ENCODE assay signal across 10 mouse cellular contexts in genomic region chr2:147877543-147877904, GRCm38 (mm10).
DNase-seq lines count a peak whose midpoint lies in the region; ATAC-seq and TF ChIP-seq lines count a peak whose summit lies in the region.
"Had no signal": no experiment of that assay in that cellular context is flagged by ENCODE, and none has a peak within 500 bp of the region (broad histone marks: within the 10 kb centered on the region; RNA-seq: fewer than 3 reads in every experiment).

No protein-coding gene starts in this region.

- TF ChIP-seq CTCF in kidney, adult 2 months (conservative IDR thresholded peaks at IDR 0.05; ENCODE audit: insufficient read depth, insufficient read length, low read depth, low read length), result no peak

- WGBS in kidney, embryonic 16.5 days, result 8% methylated on average over 4 of the region's 4 CpGs
- WGBS in forebrain, embryonic 12.5 days, result 2% methylated on average over 4 of the region's 4 CpGs
- 19% methylated on average over 4 of the region's 4 CpGs for WGBS in limb, embryonic 12.5 days
- WGBS in neural tube, embryonic 14.5 days, result 6% methylated on average over 4 of the region's 4 CpGs
- 20% methylated on average over 4 of the region's 4 CpGs for WGBS in kidney, adult 2 months

- intact Hi-C loops in gastrocnemius, postnatal 14 days (cut with DNase I; ENCODE audit: low total_unique reads), result no loop called here

- peaks cover 15% of the 10 kb centered on the region for H3K27me3 ChIP-seq in kidney, embryonic 16.5 days (ENCODE audit: insufficient read depth, low read length)
- H3K27me3 ChIP-seq in forebrain, embryonic 12.5 days, result peaks cover 37% of the 10 kb centered on the region
- peaks cover 26% of the 10 kb centered on the region for H3K27me3 ChIP-seq in limb, embryonic 12.5 days
- H3K27me3 ChIP-seq in neural tube, embryonic 14.5 days (ENCODE audit: control insufficient read depth, insufficient read depth, low read length), result peaks cover 4% of the 10 kb centered on the region; the same call in 1 of the 2 replicates
- peaks cover 4% of the 10 kb centered on the region; the same call in 1 of the 2 replicates for H3K27me3 ChIP-seq in kidney, adult 2 months (replicated peaks; ENCODE audit: control insufficient read depth, insufficient read depth, low read length)

- DNase-seq in kidney, adult 11 months, result no peak
- DNase-seq in gastrocnemius, postnatal 14 days, result no peak
- no peak for DNase-seq in ovary, postnatal 14 days (ENCODE audit: low spot score)
- DNase-seq in kidney, adult 2 months, result no peak
- DNase-seq: kidney, adult 8-10 months; right cerebral cortex, postnatal 25 days had no signal

- no peak overlapping the region for H3K27ac ChIP-seq in kidney, embryonic 16.5 days (ENCODE audit: low read length)
- no peak overlapping the region for H3K27ac ChIP-seq in forebrain, embryonic 12.5 days
- H3K27ac ChIP-seq in limb, embryonic 12.5 days, result no peak overlapping the region
- no peak overlapping the region for H3K27ac ChIP-seq in neural tube, embryonic 14.5 days (ENCODE audit: low read depth, low read length)
- no peak overlapping the region for H3K27ac ChIP-seq in kidney, adult 2 months (ENCODE audit: insufficient read depth, low read depth, low read length)

- H3K4me3 ChIP-seq in kidney, embryonic 16.5 days (ENCODE audit: low read length), result peak overlapping the region; percentile 47
- H3K4me3 ChIP-seq in forebrain, embryonic 12.5 days (replicated peaks), result peak overlapping the region; percentile 31; the same call in 1 of the 2 replicates
- peak overlapping the region; percentile 29 for H3K4me3 ChIP-seq in limb, embryonic 12.5 days (replicated peaks)
- no peak overlapping the region; the same call in 1 of the 2 replicates for H3K4me3 ChIP-seq in neural tube, embryonic 14.5 days (ENCODE audit: low read depth, low read length)
- no peak overlapping the region for H3K4me3 ChIP-seq in kidney, adult 2 months (ENCODE audit: insufficient read depth, low read depth, low read length)

- H3K36me3 ChIP-seq in kidney, embryonic 16.5 days (ENCODE audit: insufficient read depth, low read length), result no peaks in the 10 kb centered on the region
- no peaks in the 10 kb centered on the region for H3K36me3 ChIP-seq in forebrain, embryonic 12.5 days (replicated peaks)
- no peaks in the 10 kb centered on the region for H3K36me3 ChIP-seq in limb, embryonic 12.5 days
- H3K36me3 ChIP-seq in neural tube, embryonic 14.5 days (ENCODE audit: control insufficient read depth, insufficient read depth, low read length), result no peaks in the 10 kb centered on the region
- no peaks in the 10 kb centered on the region for H3K36me3 ChIP-seq in kidney, adult 2 months (ENCODE audit: control insufficient read depth, insufficient read depth, low read length)

- peak overlapping the region; percentile 62 for H3K4me2 ChIP-seq in kidney, embryonic 16.5 days (replicated peaks; ENCODE audit: low read depth, low read length)
- H3K4me2 ChIP-seq in forebrain, embryonic 12.5 days, result peak overlapping the region; percentile 53
- H3K4me2 ChIP-seq in limb, embryonic 12.5 days, result peak overlapping the region; percentile 54
- peak overlapping the region; percentile 53 for H3K4me2 ChIP-seq in neural tube, embryonic 14.5 days (ENCODE audit: low read depth, low read length)

- H3K9me3 ChIP-seq in kidney, embryonic 16.5 days (ENCODE audit: low read length), result no peaks in the 10 kb centered on the region
- H3K9me3 ChIP-seq in forebrain, embryonic 12.5 days, result no peaks in the 10 kb centered on the region
- no peaks in the 10 kb centered on the region for H3K9me3 ChIP-seq in limb, embryonic 12.5 days
- no peaks in the 10 kb centered on the region for H3K9me3 ChIP-seq in neural tube, embryonic 14.5 days (ENCODE audit: control insufficient read depth, low read length)

- no peak for TF ChIP-seq POLR2A in kidney, adult 2 months (IDR thresholded peaks at IDR 0.05; ENCODE audit: low read depth, low read length)

- ATAC-seq in kidney, embryonic 16.5 days (ENCODE audit: low FRiP score, low TSS enrichment), result no peak
- ATAC-seq in forebrain, embryonic 12.5 days (ENCODE audit: low FRiP score), result no peak
- no peak for ATAC-seq in limb, embryonic 12.5 days (ENCODE audit: insufficient number of reproducible peaks, insufficient read depth, low FRiP score, low TSS enrichment, low read depth)
- ATAC-seq in neural tube, embryonic 14.5 days (ENCODE audit: low read depth), result no peak

- 0 out of 2 replicates have a peak overlapping the region, but pooled peaks have one; percentile 5 for H3K9ac ChIP-seq in kidney, embryonic 16.5 days (replicated peaks; ENCODE audit: low read length)
- no peak overlapping the region for H3K9ac ChIP-seq in forebrain, embryonic 12.5 days
- no peak overlapping the region for H3K9ac ChIP-seq in limb, embryonic 12.5 days (replicated peaks)
- H3K9ac ChIP-seq in neural tube, embryonic 14.5 days (replicated peaks; ENCODE audit: low read depth, low read length), result no peak overlapping the region

- H3K4me1 ChIP-seq in kidney, embryonic 16.5 days (ENCODE audit: insufficient read depth, low read length), result peaks cover 21% of the 10 kb centered on the region
- H3K4me1 ChIP-seq in forebrain, embryonic 12.5 days, result peaks cover 24% of the 10 kb centered on the region
- peaks cover 13% of the 10 kb centered on the region for H3K4me1 ChIP-seq in limb, embryonic 12.5 days (replicated peaks)
- peaks cover 4% of the 10 kb centered on the region; the same call in 1 of the 2 replicates for H3K4me1 ChIP-seq in neural tube, embryonic 14.5 days (ENCODE audit: control insufficient read depth, insufficient read depth, low read length)
- H3K4me1 ChIP-seq in kidney, adult 2 months (ENCODE audit: control insufficient read depth, insufficient read depth, low read length), result no peaks in the 10 kb centered on the region

Comparison
In these comparisons a context has a peak if more than half of its experiments do, and no peak if none do; other contexts are left out.
1. H3K4me3 ChIP-seq: peak in kidney, embryonic 16.5 days (single experiment), forebrain, embryonic 12.5 days (single experiment) and limb, embryonic 12.5 days (single experiment); none in neural tube, embryonic 14.5 days (single experiment) and kidney, adult 2 months (single experiment).
2. Peak in every context shown above with its lines, with median percentiles within 50 percentile points of each other: H3K4me2 ChIP-seq.